Mouse (Mus musculus) kidney, postnatal 0 days (tissue): ENCODE results near the gene Abca4. TPM values are rescaled to one million over a fixed set of nuclear protein-coding genes. Genes with fewer than 3 reads are reported as not detected.

Experiments
- ATAC-seq: fragments of 200-750 bp; cut with Nextera tagmentation; replicated peaks from 2 replicates; pipeline ENCODE4 v1.8.0; 2017; ENCODE audit warnings: low read depth, moderate number of reproducible peaks, moderate TSS enrichment, moderate library complexity; ENCODE audit not compliant: low FRiP score
- DNase-seq: peaks from one replicate; pipeline ENCODE4 v3.0.0-alpha.2; 2016; ENCODE audit warnings: low spot score
- H3K27ac ChIP-seq: fragments of 300-500 bp; sonication (generic); 2 replicates; pipeline ENCODE4 v1.5.1; 2014; ENCODE audit warnings: mild to moderate bottlenecking
- H3K27me3 ChIP-seq: fragments of 300-500 bp; sonication (generic); 2 replicates; pipeline ENCODE4 v1.6.1; 2014; ENCODE audit warnings: low read length, mixed read lengths; ENCODE audit not compliant: insufficient read depth
- H3K36me3 ChIP-seq: fragments of 300-500 bp; sonication (generic); 2 replicates; pipeline ENCODE4 v1.6.1; 2014; ENCODE audit warnings: low read length, mixed read lengths; ENCODE audit not compliant: insufficient read depth
- H3K4me1 ChIP-seq: fragments of 300-500 bp; sonication (generic); replicated peaks from 2 replicates; pipeline ENCODE4 v1.6.1; 2014; ENCODE audit warnings: antibody characterized with exemption, low read length, mixed read lengths; ENCODE audit not compliant: insufficient read depth
- H3K4me2 ChIP-seq: fragments of 300-500 bp; sonication (generic); 2 replicates; pipeline ENCODE4 v1.6.1; 2014; ENCODE audit warnings: mild to moderate bottlenecking, low read length, moderate library complexity, mixed read lengths
- H3K4me3 ChIP-seq: fragments of 300-500 bp; sonication (generic); replicated peaks from 2 replicates; pipeline ENCODE4 v1.5.1; 2014; ENCODE audit warnings: low read depth, low read length
- H3K9ac ChIP-seq: fragments of 300-500 bp; sonication (generic); 2 replicates; pipeline ENCODE4 v1.6.1; 2014; ENCODE audit warnings: low read depth, low read length
- H3K9me3 ChIP-seq: fragments of 300-500 bp; sonication (generic); replicated peaks from 2 replicates; pipeline ENCODE4 v1.6.1; 2016; ENCODE audit warnings: low read length, inconsistent platforms, mixed read lengths
- CTCF ChIP-seq: IDR thresholded peaks from 2 replicates; pipeline ENCODE4 v1.5.1; 2016; ENCODE audit warnings: antibody characterized with exemption, low read depth, mild to moderate bottlenecking, moderate library complexity
- WGBS: fragments of 180-500 bp; shearing (Covaris S2); extraction: QIAGEN DNeasy Blood & Tissue Kit; methylation state at CpG from one replicate; pipeline ENCODE4 v1.1.7; 2014; 5-methylcytosine and 5-hydroxymethylcytosine counted together
- polyA plus RNA-seq: library from polyadenylated mRNA; unstranded; fragments of >200 nt; fragmentation: Nextera tagmentation; extraction: Ambion mirVana; gene quantifications from 2 replicates; pipeline ENCODE4 v1.2.1, GENCODE M21; 2015

Gene Abca4
- polyA plus RNA-seq, 1 experiment from 2014 or later = 1.2 TPM

- no peak for TF ChIP-seq CTCF
- DNase-seq (peak; percentile 56), ATAC-seq (no peak)
- no peak overlapping the region for H3K4me2 ChIP-seq
- H3K27me3 ChIP-seq = no peaks in the 10 kb centered on the region
- H3K9me3 ChIP-seq = no peaks in the 10 kb centered on the region
- H3K9ac ChIP-seq = no peak overlapping the region
- peak overlapping the region; percentile 60 for H3K27ac ChIP-seq
- no peaks in the 10 kb centered on the region for H3K36me3 ChIP-seq
- H3K4me3 ChIP-seq = no peak overlapping the region
- WGBS = 37% methylated on average over 9 of the region's 9 CpGs
- H3K4me1 ChIP-seq = no peaks in the 10 kb centered on the region
These were observed 10.9 kb upstream of the Abca4 start for GRCm38 (mm10) chr3:122033248-122033837.

- TF ChIP-seq CTCF = no peak
- H3K9me3 ChIP-seq = no peaks in the 10 kb centered on the region
- H3K4me3 ChIP-seq = no peak overlapping the region
- 51% methylated on average over 5 of the region's 5 CpGs for WGBS
- no peak overlapping the region for H3K27ac ChIP-seq
- DNase-seq (no peak), ATAC-seq (no peak)
- no peak overlapping the region for H3K9ac ChIP-seq
- no peaks in the 10 kb centered on the region for H3K4me1 ChIP-seq
- no peak overlapping the region for H3K4me2 ChIP-seq
- no peaks in the 10 kb centered on the region for H3K27me3 ChIP-seq
- H3K36me3 ChIP-seq = no peaks in the 10 kb centered on the region
These were observed 10.0 kb upstream of the Abca4 start for GRCm38 (mm10) chr3:122034240-122034639.

GRCm38 (mm10) chr3:122035092-122035491, 9.2 kb upstream of the Abca4 start:
- no peak overlapping the region for H3K4me3 ChIP-seq
- H3K27ac ChIP-seq = no peak overlapping the region
- no peak for ATAC-seq
- no peak overlapping the region for H3K9ac ChIP-seq
- DNase-seq = no peak
- H3K36me3 ChIP-seq = no peaks in the 10 kb centered on the region
- TF ChIP-seq CTCF = no peak
- H3K9me3 ChIP-seq = no peaks in the 10 kb centered on the region
- 53% methylated on average over 3 of the region's 3 CpGs for WGBS
- H3K4me1 ChIP-seq = no peaks in the 10 kb centered on the region
- H3K4me2 ChIP-seq = no peak overlapping the region
- no peaks in the 10 kb centered on the region for H3K27me3 ChIP-seq

GRCm38 (mm10) chr3:122040522-122040921, 3.7 kb upstream of the Abca4 start:
- ATAC-seq (no peak), DNase-seq (no peak)
- H3K9ac ChIP-seq = no peak overlapping the region
- no peak overlapping the region for H3K4me3 ChIP-seq
- WGBS = 79% methylated on average over 6 of the region's 6 CpGs
- H3K4me2 ChIP-seq = no peak overlapping the region
- H3K27me3 ChIP-seq = no peaks in the 10 kb centered on the region
- no peak overlapping the region for H3K27ac ChIP-seq
- H3K9me3 ChIP-seq = no peaks in the 10 kb centered on the region
- H3K36me3 ChIP-seq = no peaks in the 10 kb centered on the region
- TF ChIP-seq CTCF = no peak
- peaks cover 16% of the 10 kb centered on the region; the same call in 1 of the 2 replicates for H3K4me1 ChIP-seq

GRCm38 (mm10) chr3:122043102-122043501, 1.1 kb upstream of the Abca4 start:
- no peak for TF ChIP-seq CTCF
- H3K4me2 ChIP-seq = 0 out of 2 replicates have a peak overlapping the region, but pooled peaks have one; percentile 18
- no peak overlapping the region for H3K27ac ChIP-seq
- 15% methylated on average over 8 of the region's 8 CpGs for WGBS
- ATAC-seq (no peak), DNase-seq (peak; percentile 35)
- H3K27me3 ChIP-seq = no peaks in the 10 kb centered on the region
- H3K36me3 ChIP-seq = no peaks in the 10 kb centered on the region
- H3K9me3 ChIP-seq = no peaks in the 10 kb centered on the region
- H3K4me3 ChIP-seq = no peak overlapping the region
- H3K4me1 ChIP-seq = peaks cover 35% of the 10 kb centered on the region
- no peak overlapping the region for H3K9ac ChIP-seq

GRCm38 (mm10) chr3:122046187-122046620, 2.0 kb downstream of the Abca4 start:
- Histone ChIP-seq H3K36me3 (no peaks in the 10 kb centered on the region), H3K9me3 (no peaks in the 10 kb centered on the region), H3K4me1 (peaks cover 46% of the 10 kb centered on the region), H3K27me3 (no peaks in the 10 kb centered on the region), H3K9ac (no peak overlapping the region), H3K27ac (no peak overlapping the region), H3K4me2 (no peak overlapping the region), H3K4me3 (no peak overlapping the region)
- WGBS = 34% methylated on average over 10 of the region's 10 CpGs
- TF ChIP-seq CTCF = no peak
- DNase-seq (peak; percentile 61), ATAC-seq (no peak)

GRCm38 (mm10) chr3:122047402-122047801, 3.2 kb downstream of the Abca4 start:
- TF ChIP-seq CTCF = peak; percentile 27; the same call in 1 of the 2 replicates
- ATAC-seq (peak; percentile 84), DNase-seq (peak; percentile 77)
- Histone ChIP-seq H3K4me1 (peaks cover 46% of the 10 kb centered on the region), H3K27me3 (no peaks in the 10 kb centered on the region), H3K4me2 (peak overlapping the region; percentile 14; the same call in 1 of the 2 replicates), H3K9me3 (no peaks in the 10 kb centered on the region), H3K36me3 (no peaks in the 10 kb centered on the region), H3K27ac (peak overlapping the region; percentile 37; the same call in 1 of the 2 replicates), H3K9ac (no peak overlapping the region), H3K4me3 (no peak overlapping the region)
- 7% methylated on average over 7 of the region's 7 CpGs for WGBS
